Mouse (Mus musculus): ENCODE measurements at regions not wholly inside any gene's neighbourhood (a gene's known extent, or its start where the extent isn't known, plus 50 kb on each side); places are given as distances from the start of the nearest gene placed in this dataset.
A peak's percentile ranks its signal among the peaks of the same experiment; 100 is the strongest.

DNA sequence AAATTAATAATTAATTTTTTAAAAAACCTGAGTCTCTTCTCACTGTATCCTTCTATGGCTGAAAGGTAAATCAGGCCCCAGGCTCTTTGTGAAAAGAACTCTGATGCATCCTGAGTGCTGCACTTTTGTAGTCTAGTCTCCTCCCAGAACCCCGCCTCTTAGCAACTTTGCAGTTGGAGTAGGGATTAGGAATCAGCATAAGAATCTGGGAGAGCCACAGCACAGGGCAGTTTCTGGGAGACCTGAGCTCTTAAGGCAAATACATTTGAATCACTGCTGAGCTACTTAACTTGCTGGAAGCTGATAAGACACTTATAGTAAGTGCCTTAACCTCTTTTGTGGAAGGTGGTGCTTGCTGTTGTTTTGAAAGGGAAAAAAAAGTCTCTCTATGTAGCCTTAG lies 146.1 kb upstream of the N6amt1 start:
- Histone ChIP-seq H3K4me3 (replicated peaks; ENCODE audit: low read length) (no peak overlapping the region), H3K36me3 (ENCODE audit: control insufficient read depth, insufficient read depth, low read length) (no peaks in the 10 kb centered on the region), H3K4me1 (ENCODE audit: control insufficient read depth, insufficient read depth, low read length) (no peaks in the 10 kb centered on the region), H3K27ac (replicated peaks; ENCODE audit: low read depth, low read length) (no peak overlapping the region), H3K27me3 (ENCODE audit: control insufficient read depth, insufficient read depth, low read length) (no peaks in the 10 kb centered on the region), H3K9me3 (ENCODE audit: control insufficient read depth, low read length) (no peaks in the 10 kb centered on the region), H3K9ac (ENCODE audit: low read depth, low read length, severe bottlenecking) (no peak overlapping the region), H3K4me2 (replicated peaks; ENCODE audit: low read depth, low read length, severe bottlenecking) (no peak overlapping the region)
- 75% methylated on average over 1 of the region's 1 CpGs for WGBS
- no peak for TF ChIP-seq POLR2A (IDR thresholded peaks at IDR 0.05; ENCODE audit: borderline replicate concordance, extremely low read depth, insufficient read depth, insufficient read length)
- no peak for ATAC-seq (ENCODE audit: low FRiP score, low read depth)
- DNase-seq (ENCODE audit: low spot score), result no peak

DNA sequence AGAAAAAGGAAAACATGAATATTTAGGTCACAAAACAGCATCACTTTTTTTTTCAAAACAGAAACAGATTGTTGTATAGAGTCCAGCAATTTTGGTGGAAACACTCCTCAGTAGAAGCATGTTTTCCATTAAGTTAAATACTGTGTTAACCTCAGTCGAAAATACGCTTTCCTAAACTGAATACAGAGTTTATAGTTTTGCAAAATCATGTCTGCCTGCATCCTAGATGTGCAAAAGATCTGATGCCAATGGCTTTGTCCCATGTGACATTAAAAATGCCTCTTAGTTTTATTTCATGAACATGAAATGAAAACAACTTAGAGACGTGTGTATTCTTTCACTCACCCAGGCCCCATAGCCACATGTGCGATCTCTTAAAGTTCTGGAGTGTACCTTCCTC lies 163.5 kb upstream of the N6amt1 start:
- H3K4me3 ChIP-seq (replicated peaks; ENCODE audit: low read length), result no peak overlapping the region
- DNase-seq (ENCODE audit: low spot score) (peak; percentile 26), ATAC-seq (ENCODE audit: low FRiP score, low read depth) (no peak)
- no peak for TF ChIP-seq POLR2A (IDR thresholded peaks at IDR 0.05; ENCODE audit: borderline replicate concordance, extremely low read depth, insufficient read depth, insufficient read length)
- H3K4me2 ChIP-seq (replicated peaks; ENCODE audit: low read depth, low read length, severe bottlenecking), result no peak overlapping the region
- H3K27ac ChIP-seq (replicated peaks; ENCODE audit: low read depth, low read length), result no peak overlapping the region
- no peaks in the 10 kb centered on the region for H3K9me3 ChIP-seq (ENCODE audit: control insufficient read depth, low read length)
- 63% methylated on average over 4 of the region's 4 CpGs for WGBS
- no peaks in the 10 kb centered on the region for H3K4me1 ChIP-seq (ENCODE audit: control insufficient read depth, insufficient read depth, low read length)
- H3K36me3 ChIP-seq (ENCODE audit: control insufficient read depth, insufficient read depth, low read length), result no peaks in the 10 kb centered on the region
- H3K27me3 ChIP-seq (ENCODE audit: control insufficient read depth, insufficient read depth, low read length), result no peaks in the 10 kb centered on the region
- no peak overlapping the region for H3K9ac ChIP-seq (ENCODE audit: low read depth, low read length, severe bottlenecking)

DNA sequence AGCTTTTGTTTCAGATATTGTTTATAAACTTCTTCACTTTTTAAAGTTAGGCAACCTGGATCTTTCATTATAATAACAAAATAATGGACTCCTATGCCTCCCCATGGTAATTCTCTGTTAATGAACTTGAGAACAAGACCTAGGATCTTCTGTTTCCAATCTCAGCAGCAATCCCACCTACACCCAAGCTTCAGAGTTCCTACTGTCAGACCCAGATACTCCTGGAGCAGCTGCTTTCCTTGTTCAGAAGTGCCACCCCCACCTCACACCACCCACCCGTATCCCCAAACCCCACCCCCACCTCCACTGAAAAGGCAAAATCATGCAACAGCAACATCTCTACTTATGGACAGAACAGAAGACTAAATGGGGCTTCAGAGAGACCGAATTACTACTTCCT lies 165.2 kb upstream of the N6amt1 start:
- ATAC-seq (ENCODE audit: low FRiP score, low read depth) (no peak), DNase-seq (ENCODE audit: low spot score) (no peak)
- H3K27me3 ChIP-seq (ENCODE audit: control insufficient read depth, insufficient read depth, low read length), result no peaks in the 10 kb centered on the region
- no peaks in the 10 kb centered on the region for H3K9me3 ChIP-seq (ENCODE audit: control insufficient read depth, low read length)
- TF ChIP-seq POLR2A (IDR thresholded peaks at IDR 0.05; ENCODE audit: borderline replicate concordance, extremely low read depth, insufficient read depth, insufficient read length), result no peak
- no peaks in the 10 kb centered on the region for H3K4me1 ChIP-seq (ENCODE audit: control insufficient read depth, insufficient read depth, low read length)
- no peak overlapping the region for H3K4me3 ChIP-seq (replicated peaks; ENCODE audit: low read length)
- no peak overlapping the region for H3K27ac ChIP-seq (replicated peaks; ENCODE audit: low read depth, low read length)
- H3K4me2 ChIP-seq (replicated peaks; ENCODE audit: low read depth, low read length, severe bottlenecking), result no peak overlapping the region
- H3K36me3 ChIP-seq (ENCODE audit: control insufficient read depth, insufficient read depth, low read length), result no peaks in the 10 kb centered on the region
- 77% methylated on average over 2 of the region's 2 CpGs for WGBS
- no peak overlapping the region for H3K9ac ChIP-seq (ENCODE audit: low read depth, low read length, severe bottlenecking)

DNA sequence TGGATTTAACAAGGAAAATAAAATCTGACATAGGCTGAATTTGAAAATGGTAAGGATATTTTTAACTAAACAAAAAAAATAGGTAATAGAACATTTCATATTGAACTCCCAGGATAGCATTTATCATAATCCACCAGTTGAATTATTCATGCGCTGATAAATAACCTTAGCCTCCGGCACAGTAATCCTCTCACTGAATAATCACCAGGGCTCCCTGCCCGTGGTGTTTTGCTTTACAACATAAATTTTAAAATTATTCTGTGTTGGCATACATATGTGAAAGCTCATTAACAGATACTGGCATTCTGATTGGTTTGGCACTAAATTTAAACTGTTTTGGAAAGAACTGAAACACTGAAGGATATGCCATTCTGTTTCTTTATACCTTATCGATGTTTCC lies 181.6 kb upstream of the N6amt1 start:
- DNase-seq (ENCODE audit: low spot score) (no peak), ATAC-seq (ENCODE audit: low FRiP score, low read depth) (no peak)
- Histone ChIP-seq H3K9me3 (ENCODE audit: control insufficient read depth, low read length) (no peaks in the 10 kb centered on the region), H3K27me3 (ENCODE audit: control insufficient read depth, insufficient read depth, low read length) (no peaks in the 10 kb centered on the region), H3K4me1 (ENCODE audit: control insufficient read depth, insufficient read depth, low read length) (no peaks in the 10 kb centered on the region), H3K27ac (replicated peaks; ENCODE audit: low read depth, low read length) (no peak overlapping the region), H3K36me3 (ENCODE audit: control insufficient read depth, insufficient read depth, low read length) (no peaks in the 10 kb centered on the region), H3K9ac (ENCODE audit: low read depth, low read length, severe bottlenecking) (no peak overlapping the region), H3K4me3 (replicated peaks; ENCODE audit: low read length) (no peak overlapping the region), H3K4me2 (replicated peaks; ENCODE audit: low read depth, low read length, severe bottlenecking) (no peak overlapping the region)
- WGBS, result 80% methylated on average over 4 of the region's 4 CpGs
- TF ChIP-seq POLR2A (IDR thresholded peaks at IDR 0.05; ENCODE audit: borderline replicate concordance, extremely low read depth, insufficient read depth, insufficient read length), result no peak

DNA sequence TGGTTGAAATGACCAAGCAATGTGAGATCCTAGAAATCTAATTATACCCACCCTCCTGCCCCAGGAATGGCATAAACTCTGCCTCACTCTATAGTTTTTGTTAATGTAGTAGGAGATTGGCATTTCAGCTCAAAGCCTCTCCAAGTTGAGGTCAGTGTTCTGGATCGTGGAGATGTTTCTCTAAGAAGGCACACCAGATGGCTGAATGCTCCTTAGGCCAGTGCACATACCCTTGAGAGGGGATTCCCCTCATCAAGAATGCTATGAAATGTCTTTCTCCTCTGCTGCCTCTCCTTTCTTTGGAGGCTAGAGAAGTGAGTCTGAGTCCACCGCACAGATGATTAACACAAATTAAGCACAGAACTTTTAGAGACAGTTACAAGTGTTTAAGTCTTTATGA lies 214.7 kb upstream of the N6amt1 start:
- H3K27ac ChIP-seq (replicated peaks; ENCODE audit: low read depth, low read length), result no peak overlapping the region
- no peaks in the 10 kb centered on the region for H3K4me1 ChIP-seq (ENCODE audit: control insufficient read depth, insufficient read depth, low read length)
- DNase-seq (ENCODE audit: low spot score), result no peak
- 85% methylated on average over 2 of the region's 2 CpGs for WGBS
- H3K27me3 ChIP-seq (ENCODE audit: control insufficient read depth, insufficient read depth, low read length), result no peaks in the 10 kb centered on the region
- no peak overlapping the region for H3K4me3 ChIP-seq (replicated peaks; ENCODE audit: low read length)
- TF ChIP-seq POLR2A (IDR thresholded peaks at IDR 0.05; ENCODE audit: borderline replicate concordance, extremely low read depth, insufficient read depth, insufficient read length), result no peak
- H3K36me3 ChIP-seq (ENCODE audit: control insufficient read depth, insufficient read depth, low read length), result no peaks in the 10 kb centered on the region
- H3K9ac ChIP-seq (ENCODE audit: low read depth, low read length, severe bottlenecking), result no peak overlapping the region
- ATAC-seq (ENCODE audit: low FRiP score, low read depth), result no peak
- no peak overlapping the region for H3K4me2 ChIP-seq (replicated peaks; ENCODE audit: low read depth, low read length, severe bottlenecking)
- H3K9me3 ChIP-seq (ENCODE audit: control insufficient read depth, low read length), result no peaks in the 10 kb centered on the region

DNA sequence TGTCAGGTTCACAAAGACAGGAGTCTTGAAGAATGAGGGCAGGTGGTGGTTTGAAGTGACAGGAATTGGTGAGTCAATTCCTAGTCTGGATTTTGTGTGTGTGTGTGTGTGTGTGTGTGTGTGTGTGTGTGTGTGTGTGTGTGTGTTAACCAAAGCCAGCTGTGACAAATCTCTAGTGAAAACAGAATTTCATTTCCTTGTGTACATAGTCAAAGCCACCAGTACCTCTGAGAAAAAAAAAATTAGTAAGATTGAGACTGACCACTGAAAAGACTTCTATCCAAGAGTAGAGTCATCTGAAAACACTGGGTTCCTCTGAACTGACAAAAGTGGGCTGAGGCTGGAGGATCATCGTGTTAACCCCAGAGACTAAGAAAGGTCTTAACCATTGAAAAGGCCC lies 217.5 kb upstream of the N6amt1 start:
- H3K9me3 ChIP-seq (ENCODE audit: control insufficient read depth, low read length), result no peaks in the 10 kb centered on the region
- H3K4me1 ChIP-seq (ENCODE audit: control insufficient read depth, insufficient read depth, low read length), result no peaks in the 10 kb centered on the region
- DNase-seq (ENCODE audit: low spot score) (no peak), ATAC-seq (ENCODE audit: low FRiP score, low read depth) (no peak)
- H3K4me2 ChIP-seq (replicated peaks; ENCODE audit: low read depth, low read length, severe bottlenecking), result no peak overlapping the region
- H3K9ac ChIP-seq (ENCODE audit: low read depth, low read length, severe bottlenecking), result no peak overlapping the region
- no peak for TF ChIP-seq POLR2A (IDR thresholded peaks at IDR 0.05; ENCODE audit: borderline replicate concordance, extremely low read depth, insufficient read depth, insufficient read length)
- no peak overlapping the region for H3K27ac ChIP-seq (replicated peaks; ENCODE audit: low read depth, low read length)
- no peaks in the 10 kb centered on the region for H3K27me3 ChIP-seq (ENCODE audit: control insufficient read depth, insufficient read depth, low read length)
- WGBS, result 83% methylated on average over 1 of the region's 1 CpGs
- H3K36me3 ChIP-seq (ENCODE audit: control insufficient read depth, insufficient read depth, low read length), result no peaks in the 10 kb centered on the region
- no peak overlapping the region for H3K4me3 ChIP-seq (replicated peaks; ENCODE audit: low read length)

Data from limb, embryonic 14.5 days (tissue).